Mouse (Mus musculus) cortical plate, adult 2 months (tissue): Measurements from ENCODE around the gene Vamp4. TPM values are rescaled to one million over a fixed set of nuclear protein-coding genes. Genes with fewer than 3 reads are reported as not detected.

Experiments used
- H3K27ac ChIP-seq: fragments of 200-500 bp; 2 replicates; pipeline ENCODE4 v1.5.1; 2012; ENCODE audit warnings: low read length, control low read depth, inconsistent platforms; ENCODE audit not compliant: insufficient read depth
- H3K4me1 ChIP-seq: fragments of 200-500 bp; 2 replicates; pipeline ENCODE4 v1.6.1; 2011; ENCODE audit warnings: low read length; ENCODE audit not compliant: control insufficient read depth, insufficient read depth
- H3K4me3 ChIP-seq: fragments of 200-500 bp; 2 replicates; pipeline ENCODE4 v1.5.1; 2011; ENCODE audit warnings: mild to moderate bottlenecking, low read length, control low read depth; ENCODE audit not compliant: insufficient read depth
- CTCF ChIP-seq: fragments of 200-500 bp; IDR thresholded peaks from 2 replicates; pipeline ENCODE4 v1.5.1; 2011; ENCODE audit warnings: mild to moderate bottlenecking, control low read depth, low read length; ENCODE audit not compliant: insufficient read depth; ENCODE audit errors: extremely low read depth
- POLR2A ChIP-seq: fragments of 200-500 bp; IDR thresholded peaks from 2 replicates; pipeline ENCODE4 v1.6.1; 2011; ENCODE audit warnings: mild to moderate bottlenecking, low read length, control low read depth; ENCODE audit not compliant: insufficient read depth; ENCODE audit errors: extremely low read depth
- polyA plus RNA-seq: library from polyadenylated mRNA; depleted of rRNA; stranded (reverse); fragments of >200 nt; gene quantifications from 2 replicates; pipeline ENCODE4 v1.2.3, GENCODE M21; 2012

The Vamp4 gene
- polyA plus RNA-seq, 1 experiment = 82.2 TPM

DNA sequence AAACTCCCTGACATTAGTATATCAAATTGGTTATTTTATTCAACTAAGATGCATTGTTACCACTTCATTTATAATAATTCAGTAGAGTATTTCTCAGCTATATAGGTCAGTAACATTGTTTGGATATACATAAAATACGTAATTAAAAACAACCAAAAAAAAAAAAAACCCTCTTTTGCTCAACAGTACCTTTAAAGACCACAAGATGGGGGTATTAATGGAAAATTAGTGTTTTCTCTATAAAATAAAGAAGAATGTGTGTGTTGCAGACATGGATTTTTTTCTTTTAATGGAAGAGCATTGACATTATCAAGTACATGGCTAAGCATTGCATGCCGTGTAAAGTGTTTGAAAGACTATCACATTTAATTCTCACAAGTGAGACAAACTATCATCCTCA, 12.6 kb downstream of the Vamp4 start:
- Histone ChIP-seq H3K4me1 (no peaks in the 10 kb centered on the region), H3K27ac (no peak overlapping the region), H3K4me3 (no peak overlapping the region)
- TF ChIP-seq POLR2A (no peak), CTCF (no peak)

DNA sequence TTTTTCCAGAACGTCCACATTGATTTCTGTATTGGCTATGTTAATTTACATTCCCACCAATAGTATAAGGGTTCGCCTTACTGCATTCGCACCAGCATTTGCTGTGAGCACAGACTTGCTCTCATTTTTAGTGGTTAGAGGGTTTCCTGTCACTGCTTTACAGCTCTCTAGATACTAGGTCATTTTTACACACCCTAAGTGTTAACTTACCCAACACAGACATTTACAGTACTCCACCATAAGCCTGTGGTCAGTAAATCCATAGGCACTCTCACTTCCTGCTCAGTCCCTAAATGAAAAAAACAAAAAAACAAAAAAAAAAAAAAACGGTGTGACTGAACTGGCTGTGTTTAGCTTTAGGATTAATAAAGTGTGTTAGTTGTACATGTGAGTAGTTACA, 16.0 kb downstream of the Vamp4 start:
- H3K4me1 ChIP-seq = no peaks in the 10 kb centered on the region; the same call in 1 of the 2 replicates
- H3K4me3 ChIP-seq = no peak overlapping the region
- no peak overlapping the region for H3K27ac ChIP-seq
- TF ChIP-seq CTCF (no peak), POLR2A (no peak)

DNA sequence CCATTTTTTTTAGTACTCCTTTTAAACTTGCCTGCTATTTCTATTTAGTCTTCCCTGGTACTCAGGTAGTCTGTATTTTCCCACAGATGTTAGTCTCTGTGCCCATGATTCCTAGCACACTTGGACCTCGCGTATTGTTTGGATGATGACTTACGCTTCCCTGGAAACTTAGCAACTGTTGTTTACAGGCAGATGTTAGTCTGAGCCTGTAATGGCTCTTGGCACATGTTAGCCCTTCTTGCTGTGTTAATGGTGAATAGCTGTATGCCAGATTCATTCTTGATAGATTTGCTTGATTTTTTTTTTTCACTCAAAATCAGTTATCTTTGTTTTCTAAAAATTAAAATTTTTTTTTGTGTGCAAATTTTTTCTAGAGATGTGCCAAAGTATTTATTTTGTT, 18.3 kb downstream of the Vamp4 start:
- no peaks in the 10 kb centered on the region; the same call in 1 of the 2 replicates for H3K4me1 ChIP-seq
- no peak overlapping the region for H3K27ac ChIP-seq
- no peak overlapping the region for H3K4me3 ChIP-seq
- TF ChIP-seq POLR2A (no peak), CTCF (no peak)

DNA sequence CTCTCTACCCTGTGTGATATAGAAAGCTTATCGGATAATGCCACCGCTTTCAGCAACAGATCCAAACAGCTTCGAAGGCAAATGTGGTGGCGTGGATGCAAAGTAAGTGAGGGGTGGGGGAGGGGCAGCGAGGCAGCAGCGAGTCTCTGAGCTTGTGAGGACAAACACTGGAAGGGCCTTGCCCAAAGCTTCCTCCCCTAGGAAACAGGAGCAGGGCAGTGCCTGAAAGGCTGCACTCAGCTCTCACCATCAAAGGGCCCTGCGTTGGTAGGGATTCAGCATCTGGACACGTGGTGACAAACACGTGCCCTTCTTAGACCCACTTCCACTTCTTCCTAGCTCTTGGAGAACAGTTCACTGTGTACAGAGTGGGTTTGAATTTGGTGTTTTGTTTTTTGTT, 19.1 kb downstream of the Vamp4 start:
- Histone ChIP-seq H3K4me3 (no peak overlapping the region), H3K4me1 (no peaks in the 10 kb centered on the region; the same call in 1 of the 2 replicates), H3K27ac (no peak overlapping the region)
- TF ChIP-seq CTCF (no peak), POLR2A (no peak)

DNA sequence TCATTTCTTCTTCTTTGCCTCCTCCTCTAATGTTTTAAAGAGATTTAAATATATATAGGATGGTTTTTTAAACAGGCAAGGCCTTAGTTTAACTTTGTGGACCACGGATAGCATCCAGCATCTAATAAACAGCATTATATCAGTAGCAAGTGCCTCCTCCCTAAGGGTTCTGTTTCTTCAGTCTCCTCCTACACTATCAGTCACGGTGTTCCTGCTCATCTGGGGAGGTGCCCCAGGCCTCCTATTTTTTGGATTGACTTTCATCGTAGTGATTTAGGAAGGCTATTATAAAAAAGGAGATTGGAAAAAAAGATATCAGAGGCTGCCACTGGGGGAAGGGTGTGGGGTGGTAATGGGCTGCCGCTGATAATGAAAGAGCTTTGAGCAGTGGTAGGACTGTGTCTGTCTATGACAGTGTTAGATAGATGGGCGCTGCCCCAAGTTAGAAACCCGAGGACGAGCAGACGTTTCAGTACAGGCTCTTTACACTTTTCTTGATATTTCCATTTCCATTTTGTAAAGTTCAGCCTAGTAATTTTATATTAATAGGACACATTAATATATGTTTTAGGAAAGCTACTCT, 20.2 kb downstream of the Vamp4 start:
- H3K4me1 ChIP-seq = no peaks in the 10 kb centered on the region; the same call in 1 of the 2 replicates
- no peak overlapping the region for H3K27ac ChIP-seq
- H3K4me3 ChIP-seq = no peak overlapping the region
- no peak for TF ChIP-seq CTCF
- TF ChIP-seq POLR2A = no peak

DNA sequence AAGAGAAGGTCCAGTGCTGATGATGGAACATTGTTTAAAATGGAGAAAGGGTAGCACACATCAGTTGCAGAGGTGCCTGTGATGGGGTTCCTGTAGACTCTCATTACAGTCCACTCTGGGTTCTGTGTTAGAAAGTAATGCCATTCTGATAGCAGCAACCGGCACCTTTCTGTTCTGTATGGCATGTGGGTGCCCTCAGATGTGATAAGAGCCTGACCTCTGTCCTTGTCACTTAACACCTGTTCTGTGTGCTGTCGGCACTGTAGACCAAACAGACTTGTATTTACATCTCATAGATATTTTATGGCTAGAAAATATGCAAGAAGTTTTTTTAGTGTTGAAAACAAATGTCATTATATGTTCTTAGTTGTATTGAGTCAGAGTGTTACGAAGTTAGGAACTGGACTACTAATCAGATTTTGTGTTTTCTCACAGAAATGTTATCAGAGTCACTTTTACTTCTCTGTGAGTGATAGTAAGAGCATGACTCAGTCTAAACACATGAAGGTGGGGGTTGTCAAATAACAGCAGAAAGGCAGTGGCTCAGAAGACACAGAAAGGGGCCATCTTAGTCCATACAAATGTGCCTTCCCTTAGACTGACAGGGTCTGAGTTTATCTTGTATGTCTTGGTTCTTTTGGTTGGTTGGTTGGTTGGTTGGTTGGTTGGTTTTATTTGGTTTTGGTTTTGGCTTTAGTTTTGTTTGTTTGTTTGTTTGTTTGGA, 27.2 kb downstream of the Vamp4 start:
- TF ChIP-seq POLR2A (no peak), CTCF (no peak)
- Histone ChIP-seq H3K4me3 (no peak overlapping the region), H3K4me1 (no peaks in the 10 kb centered on the region), H3K27ac (no peak overlapping the region)

DNA sequence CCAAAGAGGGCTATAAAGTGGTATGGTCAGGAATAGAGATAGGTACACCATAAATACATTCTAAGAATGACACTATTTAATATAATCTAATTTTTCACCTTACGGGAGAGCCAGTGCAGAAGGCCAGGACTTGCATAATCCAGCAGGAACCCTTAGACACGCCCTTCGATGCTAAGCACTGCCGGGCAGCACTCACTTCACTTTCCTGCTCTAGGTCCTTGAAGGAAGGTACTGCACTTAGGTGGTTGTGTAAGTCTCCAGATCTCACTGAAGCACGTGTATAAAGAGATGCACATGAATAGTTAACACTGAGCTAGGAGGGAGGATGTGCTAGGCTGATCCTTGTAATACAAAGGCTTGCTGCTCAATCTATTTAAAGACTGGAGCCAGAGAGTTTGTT, 29.3 kb downstream of the Vamp4 start:
- Histone ChIP-seq H3K4me3 (no peak overlapping the region), H3K27ac (no peak overlapping the region), H3K4me1 (no peaks in the 10 kb centered on the region)
- no peak for TF ChIP-seq CTCF
- no peak for TF ChIP-seq POLR2A

DNA sequence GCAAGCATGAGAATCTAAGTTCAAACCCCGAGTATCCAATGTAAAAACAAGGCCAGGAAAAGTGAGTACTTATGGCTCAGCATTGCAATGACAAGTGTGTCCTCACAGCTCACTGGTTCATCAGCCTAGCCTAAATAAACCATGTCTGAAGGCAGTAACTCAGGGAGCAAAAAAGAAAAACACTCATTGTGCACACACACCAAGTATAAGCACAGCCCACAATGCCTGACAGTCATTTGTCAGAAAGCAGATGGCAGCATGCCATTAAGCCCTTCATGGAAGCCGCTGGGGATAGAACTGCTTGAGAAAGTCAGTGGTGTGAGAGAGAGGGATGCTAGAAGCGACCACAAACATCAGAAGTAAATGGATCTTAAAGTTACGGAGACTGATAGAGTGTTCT, 31.0 kb downstream of the Vamp4 start:
- H3K27ac ChIP-seq = no peak overlapping the region
- H3K4me3 ChIP-seq = no peak overlapping the region
- no peaks in the 10 kb centered on the region for H3K4me1 ChIP-seq
- TF ChIP-seq POLR2A (no peak), CTCF (no peak)

DNA sequence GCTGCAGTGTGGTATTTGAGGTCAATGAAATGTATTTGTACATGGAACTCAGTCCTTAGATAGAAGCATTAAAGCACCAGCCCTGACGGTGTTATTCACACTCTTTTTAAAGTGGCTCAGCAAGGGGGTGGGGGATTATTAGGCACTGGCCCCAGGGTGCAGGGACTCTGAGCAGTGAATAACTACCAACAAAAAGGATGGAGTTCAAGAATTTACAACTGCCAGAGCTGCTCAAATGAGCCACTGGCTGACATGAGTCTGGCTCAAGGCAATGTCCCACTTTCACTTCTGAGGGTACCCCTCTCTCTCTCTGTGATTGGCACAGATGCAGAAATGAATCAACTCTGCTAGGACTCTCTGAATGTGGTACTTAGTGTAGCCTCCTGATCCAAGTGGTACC, 37.8 kb downstream of the Vamp4 start:
- no peak overlapping the region for H3K4me3 ChIP-seq
- no peaks in the 10 kb centered on the region for H3K4me1 ChIP-seq
- no peak overlapping the region for H3K27ac ChIP-seq
- TF ChIP-seq POLR2A (no peak), CTCF (no peak)

DNA sequence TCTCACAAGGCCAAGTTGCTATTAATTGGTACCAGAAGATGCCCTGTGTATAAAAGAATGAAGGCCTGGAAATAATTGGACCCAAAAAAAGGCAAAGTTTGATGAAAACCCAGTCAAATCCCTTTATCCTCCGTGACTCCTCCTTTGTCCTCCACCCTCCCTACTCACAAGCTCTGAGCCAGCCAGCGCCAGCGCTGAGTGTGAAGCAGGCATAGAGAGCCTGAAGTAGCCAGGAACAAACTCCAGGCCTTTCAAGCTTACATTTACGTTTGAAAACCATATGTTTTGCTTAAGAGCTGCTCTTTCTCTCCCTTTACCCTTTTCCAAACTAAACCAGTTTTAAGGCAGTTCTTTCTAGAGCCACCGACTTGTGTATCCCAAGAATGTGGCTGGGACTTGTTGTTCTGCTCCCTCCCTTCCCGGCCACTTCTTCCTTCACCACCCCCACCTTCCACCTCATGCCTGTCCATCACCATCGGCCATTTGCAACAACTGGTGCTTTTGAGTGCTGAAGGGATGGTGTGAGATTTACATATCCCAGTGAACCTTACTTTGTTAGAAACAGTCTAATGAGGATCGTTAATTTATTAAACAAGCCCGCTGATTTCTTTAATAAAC, 39.4 kb downstream of the Vamp4 start:
- TF ChIP-seq CTCF (no peak), POLR2A (no peak)
- no peaks in the 10 kb centered on the region for H3K4me1 ChIP-seq
- H3K27ac ChIP-seq = no peak overlapping the region
- no peak overlapping the region for H3K4me3 ChIP-seq
